In the genomic region with DNA sequence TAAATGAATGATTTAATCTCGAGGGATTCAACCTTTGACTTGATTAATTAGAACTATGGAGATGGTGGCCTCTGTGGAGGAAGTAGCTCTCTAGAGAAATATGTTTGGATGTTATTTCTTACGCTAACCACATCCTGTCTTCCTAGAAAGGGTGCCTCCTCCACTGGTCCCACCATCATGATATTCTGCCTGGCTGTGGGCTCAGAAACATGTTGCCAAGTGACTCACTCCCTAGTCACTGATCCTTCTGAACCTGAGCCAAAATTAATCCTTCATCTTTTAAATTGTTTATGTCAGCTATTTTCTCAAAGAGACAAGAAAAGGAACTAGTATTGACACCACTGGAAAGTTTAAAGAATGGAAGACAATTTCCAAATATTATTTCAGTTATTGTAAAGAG, we compare ENCODE assay signal across 15 mouse cellular contexts. TPM values are rescaled to one million over a fixed set of nuclear protein-coding genes. Genes with fewer than 3 reads are reported as not detected.
DNase-seq lines count a peak whose midpoint lies in the region; ATAC-seq and TF ChIP-seq lines count a peak whose summit lies in the region.
"Had no signal": no experiment of that assay in that cellular context is flagged by ENCODE, and none has a peak within 500 bp of the region (broad histone marks: within the 10 kb centered on the region; RNA-seq: fewer than 3 reads in every experiment).

No protein-coding gene starts in this region.

- H3K79me3 ChIP-seq in C2C12 (ENCODE audit: low read depth), result peaks cover 2% of the 10 kb centered on the region

- no peak for TF ChIP-seq CTCF in kidney, postnatal 0 days (IDR thresholded peaks at IDR 0.05; ENCODE audit: low read depth)
- no peak for TF ChIP-seq CTCF in C2C12 (IDR thresholded peaks at IDR 0.05; ENCODE audit: control insufficient read depth, insufficient read depth, insufficient read length)

- H3K36me3 ChIP-seq in kidney, postnatal 0 days (ENCODE audit: insufficient read depth, low read length), result peaks cover 10% of the 10 kb centered on the region; the same call in 1 of the 2 replicates
- H3K36me3 ChIP-seq in C2C12 (ENCODE audit: control insufficient read depth, insufficient read depth), result peaks cover 7% of the 10 kb centered on the region
- peaks cover 67% of the 10 kb centered on the region for H3K36me3 ChIP-seq in megakaryocyte, embryonic 14.5 days (replicated peaks; ENCODE audit: low read length)

- no peak overlapping the region for H3K27ac ChIP-seq in kidney, postnatal 0 days
- H3K27ac ChIP-seq: embryonic facial prominence, embryonic 12.5 days; limb, embryonic 13.5 days had no signal

- no peak for ATAC-seq in kidney, postnatal 0 days (replicated peaks; ENCODE audit: low FRiP score, low read depth)
- ATAC-seq: forebrain, embryonic 14.5 days had no signal

- no peaks in the 10 kb centered on the region for H3K9me3 ChIP-seq in kidney, postnatal 0 days (replicated peaks; ENCODE audit: low read length)
- no peaks in the 10 kb centered on the region for H3K9me3 ChIP-seq in megakaryocyte, embryonic 14.5 days
- H3K9me3 ChIP-seq: embryonic facial prominence, embryonic 12.5 days; limb, embryonic 13.5 days had no signal

- peaks cover 8% of the 10 kb centered on the region for H3K79me2 ChIP-seq in C2C12 (ENCODE audit: control insufficient read depth, insufficient read depth)

- no peaks in the 10 kb centered on the region for H3K4me1 ChIP-seq in kidney, postnatal 0 days (replicated peaks; ENCODE audit: insufficient read depth, low read length)
- H3K4me1 ChIP-seq in megakaryocyte, embryonic 14.5 days, result peaks cover 71% of the 10 kb centered on the region
- H3K4me1 ChIP-seq: embryonic facial prominence, embryonic 12.5 days; limb, embryonic 13.5 days had no signal

- DNase-seq in kidney, postnatal 0 days (ENCODE audit: low spot score), result peak; percentile 52
- DNase-seq in kidney, postnatal 25 days, result no peak
- DNase-seq in NIH3T3 (ENCODE audit: low read depth), result peak; percentile 61
- no peak for DNase-seq in urinary bladder, postnatal 10 days (ENCODE audit: low spot score)
- DNase-seq in cerebellum, adult 11-12 months, result no peak
- no peak for DNase-seq in testis, postnatal 10 days (ENCODE audit: low spot score)
- DNase-seq: cerebellum, adult 9-11 months; gastrocnemius, postnatal 36 days; heart, postnatal 14 days; thymus, adult 2 months had no signal

- WGBS in kidney, postnatal 0 days, result 58% methylated on average over 2 of the region's 2 CpGs

- H3K4me2 ChIP-seq in kidney, postnatal 0 days (ENCODE audit: low read length), result no peak overlapping the region
- H3K4me2 ChIP-seq: embryonic facial prominence, embryonic 12.5 days; limb, embryonic 13.5 days had no signal

- H3K4me3 ChIP-seq in kidney, postnatal 0 days (replicated peaks; ENCODE audit: low read depth, low read length), result no peak overlapping the region
- no peak overlapping the region for H3K4me3 ChIP-seq in C2C12 (ENCODE audit: insufficient read depth, poor library complexity, severe bottlenecking)
- H3K4me3 ChIP-seq in megakaryocyte, embryonic 14.5 days (replicated peaks), result peak overlapping the region; percentile 48
- H3K4me3 ChIP-seq: embryonic facial prominence, embryonic 12.5 days; limb, embryonic 13.5 days had no signal

- H3ac ChIP-seq in C2C12 (ENCODE audit: control insufficient read depth, insufficient read length, low read depth), result no peak overlapping the region

- no peaks in the 10 kb centered on the region for H3K27me3 ChIP-seq in kidney, postnatal 0 days (ENCODE audit: insufficient read depth, low read length)
- no peaks in the 10 kb centered on the region for H3K27me3 ChIP-seq in C2C12 (ENCODE audit: control insufficient read depth, insufficient read depth, insufficient read length)
- no peaks in the 10 kb centered on the region for H3K27me3 ChIP-seq in megakaryocyte, embryonic 14.5 days (replicated peaks)
- H3K27me3 ChIP-seq: embryonic facial prominence, embryonic 12.5 days; limb, embryonic 13.5 days had no signal

- no peak overlapping the region for H3K9ac ChIP-seq in kidney, postnatal 0 days (ENCODE audit: low read depth, low read length)
- H3K9ac ChIP-seq: embryonic facial prominence, embryonic 12.5 days; limb, embryonic 13.5 days had no signal

TF ChIP-seq in C2C12, 6 proteins besides CTCF, POLR2A, EP300 and RAD21:
- TF ChIP-seq FOSL1 (IDR thresholded peaks at IDR 0.05; ENCODE audit: insufficient read depth, low read length, poor library complexity, severe bottlenecking) (peak; percentile 57), USF1 (IDR thresholded peaks at IDR 0.05; ENCODE audit: low read depth) (no peak)
TF ChIP-seq in C2C12: peak in this region for 1.

RNA-seq across cellular contexts. Expression of gene Oxsm, which starts 6.6 kb away (rescaled TPM):
- 2.3 and 2.7 TPM in 2 replicates for polyA plus RNA-seq in kidney, postnatal 0 days (2015; fragmentation: Nextera tagmentation; extraction: Ambion mirVana)
- 3.6 TPM for polyA plus RNA-seq in C2C12 (2012; fragmentation: generic; extraction: Trizol)
- 1.0 TPM in 1 of 2 replicates, not detected in the other for polyA plus RNA-seq in megakaryocyte, embryonic 14.5 days (2012; ENCODE audit: insufficient read depth, low replicate concordance)

RNA-seq across cellular contexts. Expression of gene Ngly1, which starts 7.1 kb away (rescaled TPM):
- polyA plus RNA-seq in kidney, postnatal 0 days (2015; fragmentation: Nextera tagmentation; extraction: Ambion mirVana), result 44.4 and 46.1 TPM in 2 replicates
- polyA plus RNA-seq in C2C12 (2012; fragmentation: generic; extraction: Trizol), result 7.4 TPM
- 141 and 238 TPM in 2 replicates for polyA plus RNA-seq in megakaryocyte, embryonic 14.5 days (2012; ENCODE audit: insufficient read depth, low replicate concordance)

Comparison
In these comparisons a context has a peak if more than half of its experiments do, and no peak if none do; other contexts are left out.
1. DNase-seq: peak in kidney, postnatal 0 days (single experiment) and NIH3T3 (single experiment); none in kidney, postnatal 25 days (0 of 2), urinary bladder, postnatal 10 days (single experiment), cerebellum, adult 11-12 months (single experiment) and testis, postnatal 10 days (single experiment).